Mouse (Mus musculus): ENCODE measurements around the gene Armh4. TPM values are rescaled to one million over a fixed set of nuclear protein-coding genes. Genes with fewer than 3 reads are reported as not detected.

The Armh4 gene
- polyA plus RNA-seq, 1 experiment from 2014 or later = 25.8 TPM

Other genes with a start within 250 kb of the Armh4 start
- not detected in 2 replicates for gene Olfr722, start 118.6 kb upstream of the Armh4 start, polyA plus RNA-seq (2015; fragmentation: Nextera tagmentation; extraction: Ambion mirVana)
- gene Olfr723, start 148.4 kb upstream of the Armh4 start, polyA plus RNA-seq (2015; fragmentation: Nextera tagmentation; extraction: Ambion mirVana) = not detected in 2 replicates
- gene Olfr724, start 179.9 kb upstream of the Armh4 start, polyA plus RNA-seq (2015; fragmentation: Nextera tagmentation; extraction: Ambion mirVana) = not detected in 2 replicates